Mouse (Mus musculus) limb, embryonic 14.5 days (tissue): ENCODE data around the gene Sorbs2. TPM values are rescaled to one million over a fixed set of nuclear protein-coding genes. Genes with fewer than 3 reads are reported as not detected.

Experiments used
- ATAC-seq: fragments of 200-750 bp; cut with Nextera tagmentation; 2 replicates; pipeline ENCODE4 v1.8.0; 2017; ENCODE audit warnings: low read depth, moderate number of reproducible peaks, moderate TSS enrichment; ENCODE audit not compliant: low FRiP score
- DNase-seq: peaks from one replicate; pipeline ENCODE4 v3.0.0-alpha.2; 2015; ENCODE audit warnings: low spot score
- H3K27ac ChIP-seq: fragments of 300-500 bp; sonication (generic); replicated peaks from 2 replicates; pipeline ENCODE4 v1.5.1; 2014; ENCODE audit warnings: low read depth, mild to moderate bottlenecking, low read length, moderate library complexity, mixed read lengths
- H3K27me3 ChIP-seq: fragments of 300-500 bp; sonication (generic); 2 replicates; pipeline ENCODE4 v1.6.1; 2014; ENCODE audit warnings: low read length, mixed read lengths; ENCODE audit not compliant: control insufficient read depth, insufficient read depth
- H3K36me3 ChIP-seq: fragments of 300-500 bp; sonication (generic); 2 replicates; pipeline ENCODE4 v1.6.1; 2014; ENCODE audit warnings: mild to moderate bottlenecking, low read length, moderate library complexity, mixed read lengths; ENCODE audit not compliant: control insufficient read depth, insufficient read depth
- H3K4me1 ChIP-seq: fragments of 300-500 bp; sonication (generic); 2 replicates; pipeline ENCODE4 v1.6.1; 2014; ENCODE audit warnings: antibody characterized with exemption, low read length, mixed read lengths; ENCODE audit not compliant: control insufficient read depth, insufficient read depth
- H3K4me2 ChIP-seq: fragments of 300-500 bp; sonication (generic); replicated peaks from 2 replicates; pipeline ENCODE4 v1.6.1; 2014; ENCODE audit warnings: low read depth, mild to moderate bottlenecking, low read length, moderate library complexity; ENCODE audit not compliant: severe bottlenecking
- H3K4me3 ChIP-seq: fragments of 300-500 bp; sonication (generic); replicated peaks from 2 replicates; pipeline ENCODE4 v1.5.1; 2014; ENCODE audit warnings: low read length
- H3K9ac ChIP-seq: fragments of 300-500 bp; sonication (generic); 2 replicates; pipeline ENCODE4 v1.6.1; 2014; ENCODE audit warnings: mild to moderate bottlenecking, low read depth, low read length, moderate library complexity; ENCODE audit not compliant: severe bottlenecking
- H3K9me3 ChIP-seq: fragments of 300-500 bp; sonication (generic); 2 replicates; pipeline ENCODE4 v1.6.1; 2016; ENCODE audit warnings: low read length; ENCODE audit not compliant: control insufficient read depth
- POLR2A ChIP-seq: fragments of 200-500 bp; IDR thresholded peaks from 2 replicates; pipeline ENCODE4 v1.8.0; 2012; ENCODE audit warnings: inconsistent platforms, mild to moderate bottlenecking, moderate library complexity, borderline replicate concordance; ENCODE audit not compliant: insufficient read depth, insufficient read length; ENCODE audit errors: extremely low read depth
- WGBS: fragments of 180-500 bp; shearing (Covaris S2); extraction: QIAGEN DNeasy Blood & Tissue Kit; methylation state at CpG from one replicate; pipeline ENCODE4 v1.1.7; 2014; 5-methylcytosine and 5-hydroxymethylcytosine counted together
- polyA plus RNA-seq, 2 experiments: library from polyadenylated mRNA; depleted of rRNA in 1 of 2; stranded (reverse) in 1 of 2; unstranded in 1 of 2; fragments of >200 nt; fragmentation: Nextera tagmentation in 1 of 2; extraction: Ambion mirVana in 1 of 2; gene quantifications; 2 replicates each; pipeline versions ENCODE4 v1.2.1 to v1.2.3; 2012 to 2014

Gene Sorbs2
- polyA plus RNA-seq, 2 experiments = 52.7 to 54.1 TPM

- 36% methylated on average over 15 of the region's 15 CpGs for WGBS
Observed at GRCm38 (mm10) chr8:45621576-45622178, 114.1 kb downstream of the Sorbs2 start.

GRCm38 (mm10) chr8:45626406-45626805 is 118.8 kb downstream of the Sorbs2 start:
- no peak for TF ChIP-seq POLR2A
- no peak overlapping the region for H3K9ac ChIP-seq
- no peaks in the 10 kb centered on the region for H3K36me3 ChIP-seq
- H3K4me1 ChIP-seq = no peaks in the 10 kb centered on the region
- H3K4me3 ChIP-seq = no peak overlapping the region
- WGBS = 68% methylated on average over 5 of the region's 5 CpGs
- no peak overlapping the region for H3K4me2 ChIP-seq
- ATAC-seq = no peak
- no peak for DNase-seq
- no peaks in the 10 kb centered on the region for H3K9me3 ChIP-seq
- no peak overlapping the region for H3K27ac ChIP-seq
- no peaks in the 10 kb centered on the region for H3K27me3 ChIP-seq

More at GRCm38 (mm10) chr8:45621576-45622178, 114.1 kb downstream of the Sorbs2 start:
- ATAC-seq (no peak), DNase-seq (peak; percentile 20)
- Histone ChIP-seq H3K4me3 (no peak overlapping the region), H3K4me1 (no peaks in the 10 kb centered on the region), H3K27ac (no peak overlapping the region), H3K9ac (no peak overlapping the region), H3K9me3 (no peaks in the 10 kb centered on the region), H3K4me2 (no peak overlapping the region), H3K36me3 (no peaks in the 10 kb centered on the region), H3K27me3 (no peaks in the 10 kb centered on the region)
- TF ChIP-seq POLR2A = no peak

- Histone ChIP-seq H3K4me3 (peak overlapping the region; percentile 55), H3K9ac (peak overlapping the region; percentile 62), H3K4me2 (peak overlapping the region; percentile 79), H3K9me3 (no peaks in the 10 kb centered on the region), H3K4me1 (no peaks in the 10 kb centered on the region), H3K27me3 (no peaks in the 10 kb centered on the region), H3K36me3 (no peaks in the 10 kb centered on the region), H3K27ac (peak overlapping the region; percentile 82)
- ATAC-seq (peak; percentile 93), DNase-seq (peak; percentile 89)
- TF ChIP-seq POLR2A = 0 out of 2 replicates have a peak, but pooled peaks have one; percentile 29
- WGBS = 1% methylated on average over 28 of the region's 28 CpGs
Observed at GRCm38 (mm10) chr8:45627246-45628241, 120.0 kb downstream of the Sorbs2 start.

- peak overlapping the region; percentile 25; the same call in 1 of the 2 replicates for H3K9ac ChIP-seq
- DNase-seq = no peak
Observed at GRCm38 (mm10) chr8:45628421-45629065, 121.0 kb downstream of the Sorbs2 start.

GRCm38 (mm10) chr8:45629066-45629430 is 121.5 kb downstream of the Sorbs2 start:
- Histone ChIP-seq H3K9ac (0 out of 2 replicates have a peak overlapping the region, but pooled peaks have one; percentile 22), H3K27ac (peak overlapping the region; percentile 67), H3K4me3 (peak overlapping the region; percentile 55), H3K9me3 (no peaks in the 10 kb centered on the region), H3K27me3 (no peaks in the 10 kb centered on the region), H3K4me1 (no peaks in the 10 kb centered on the region), H3K4me2 (peak overlapping the region; percentile 79), H3K36me3 (no peaks in the 10 kb centered on the region)
- TF ChIP-seq POLR2A = no peak
- WGBS = 64% methylated on average over 8 of the region's 8 CpGs
- no peak for ATAC-seq
- DNase-seq = no peak

More at GRCm38 (mm10) chr8:45628421-45629065, 121.0 kb downstream of the Sorbs2 start:
- Histone ChIP-seq H3K9me3 (no peaks in the 10 kb centered on the region), H3K27me3 (no peaks in the 10 kb centered on the region), H3K4me1 (no peaks in the 10 kb centered on the region), H3K27ac (peak overlapping the region; percentile 82; the same call in 1 of the 2 replicates), H3K4me2 (peak overlapping the region; percentile 79), H3K36me3 (no peaks in the 10 kb centered on the region), H3K4me3 (peak overlapping the region; percentile 55)
- ATAC-seq = no peak
- no peak for TF ChIP-seq POLR2A
- 23% methylated on average over 9 of the region's 9 CpGs for WGBS
